Mouse (Mus musculus) heart, adult 18-20 months (tissue): Measurements from ENCODE around the gene Ptgfr. TPM values are rescaled to one million over a fixed set of nuclear protein-coding genes. Genes with fewer than 3 reads are reported as not detected.

Experiments used
- total RNA-seq, 2 experiments: library from RNA; stranded (reverse); gene quantifications; 2 replicates each; pipeline ENCODE4 v1.2.3; 2021

Ptgfr gene
- total RNA-seq, 2 experiments from 2014 or later, result 3.7 to 4.2 TPM

Other genes with a start within 250 kb of the Ptgfr start
- 1 to 10 TPM in 1 of 2 experiments, under 1 TPM in 1; 0.98 to 1.2 TPM for gene Ifi44, start 87.7 kb downstream of the Ptgfr start, total RNA-seq
- not detected for gene Ifi44l, start 74.7 kb downstream of the Ptgfr start, total RNA-seq